Mouse (Mus musculus) neural tube, embryonic 13.5 days (tissue): ENCODE measurements around the gene Rtn4ip1. TPM values are rescaled to one million over a fixed set of nuclear protein-coding genes. Genes with fewer than 3 reads are reported as not detected.
"Not testable (repeated sequence)": the region's sequence is repeated elsewhere in the genome, so short reads cannot be mapped to it uniquely, and the experiment has no call there.

ENCODE experiments used
- ATAC-seq: fragments of 200-750 bp; cut with Nextera tagmentation; 2 replicates; pipeline ENCODE4 v1.8.0; 2017; ENCODE audit warnings: low read depth, mild to moderate bottlenecking, moderate TSS enrichment, moderate library complexity
- H3K27ac ChIP-seq: fragments of 300-500 bp; sonication (generic); replicated peaks from 2 replicates; pipeline ENCODE4 v1.5.1; 2015; ENCODE audit warnings: moderate library complexity, mild to moderate bottlenecking, inconsistent platforms
- H3K27me3 ChIP-seq: fragments of 300-500 bp; sonication (generic); 2 replicates; pipeline ENCODE4 v1.6.1; 2015; ENCODE audit warnings: mild to moderate bottlenecking, inconsistent platforms
- H3K36me3 ChIP-seq: fragments of 300-500 bp; sonication (generic); 2 replicates; pipeline ENCODE4 v1.6.1; 2015; ENCODE audit warnings: mild to moderate bottlenecking, inconsistent platforms
- H3K4me1 ChIP-seq: fragments of 300-500 bp; sonication (generic); replicated peaks from 2 replicates; pipeline ENCODE4 v1.6.1; 2015; ENCODE audit warnings: inconsistent platforms
- H3K4me2 ChIP-seq: fragments of 300-500 bp; sonication (generic); 2 replicates; pipeline ENCODE4 v1.6.1; 2015; ENCODE audit warnings: inconsistent platforms, mild to moderate bottlenecking, moderate library complexity
- H3K4me3 ChIP-seq: fragments of 300-500 bp; sonication (generic); 2 replicates; pipeline ENCODE4 v1.5.1; 2015; ENCODE audit warnings: mild to moderate bottlenecking, inconsistent platforms
- H3K9ac ChIP-seq: fragments of 300-500 bp; sonication (generic); 2 replicates; pipeline ENCODE4 v1.6.1; 2015; ENCODE audit warnings: moderate library complexity, mild to moderate bottlenecking, inconsistent platforms
- H3K9me3 ChIP-seq: fragments of 300-500 bp; sonication (generic); 2 replicates; pipeline ENCODE4 v1.6.1; 2016; ENCODE audit warnings: inconsistent platforms
- WGBS: fragments of 180-500 bp; shearing (Covaris S2); methylation state at CpG from one replicate; pipeline ENCODE4 v1.1.7; 2015; 5-methylcytosine and 5-hydroxymethylcytosine counted together
- polyA plus RNA-seq: library from polyadenylated mRNA; unstranded; fragments of >200 nt; fragmentation: Nextera tagmentation; extraction: Ambion mirVana; gene quantifications from 2 replicates; pipeline ENCODE4 v1.2.1, GENCODE M21; 2015

Rtn4ip1 gene
- polyA plus RNA-seq, 1 experiment from 2014 or later = 15.8 TPM

DNA sequence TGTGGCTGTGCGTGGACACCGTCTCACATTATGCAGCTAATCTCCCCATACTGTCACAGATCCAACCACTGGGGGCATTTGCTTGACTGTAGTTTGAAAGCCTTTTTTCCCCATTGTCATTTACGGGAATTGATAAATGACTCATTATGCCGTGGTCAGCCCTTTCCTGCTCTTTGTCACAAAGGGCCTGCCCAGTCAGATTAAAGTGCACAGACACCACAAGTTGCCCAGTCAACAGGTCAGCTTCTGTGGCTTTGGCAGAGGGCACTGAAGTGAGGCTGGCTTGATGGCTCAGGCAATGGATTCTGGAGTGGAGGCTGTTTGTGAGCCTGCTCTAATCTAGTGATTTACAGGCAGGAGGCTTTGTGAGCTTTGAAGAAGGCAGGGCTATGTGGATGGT, 42.1 kb downstream of the Rtn4ip1 start:
- Histone ChIP-seq H3K27me3 (no peaks in the 10 kb centered on the region), H3K4me1 (peaks cover 10% of the 10 kb centered on the region), H3K36me3 (peaks cover 11% of the 10 kb centered on the region; the same call in 1 of the 2 replicates), H3K9me3 (no peaks in the 10 kb centered on the region), H3K27ac (no peak overlapping the region), H3K9ac (no peak overlapping the region), H3K4me3 (no peak overlapping the region), H3K4me2 (no peak overlapping the region)
- no peak for ATAC-seq
- 50% methylated on average over 4 of the region's 4 CpGs for WGBS

DNA sequence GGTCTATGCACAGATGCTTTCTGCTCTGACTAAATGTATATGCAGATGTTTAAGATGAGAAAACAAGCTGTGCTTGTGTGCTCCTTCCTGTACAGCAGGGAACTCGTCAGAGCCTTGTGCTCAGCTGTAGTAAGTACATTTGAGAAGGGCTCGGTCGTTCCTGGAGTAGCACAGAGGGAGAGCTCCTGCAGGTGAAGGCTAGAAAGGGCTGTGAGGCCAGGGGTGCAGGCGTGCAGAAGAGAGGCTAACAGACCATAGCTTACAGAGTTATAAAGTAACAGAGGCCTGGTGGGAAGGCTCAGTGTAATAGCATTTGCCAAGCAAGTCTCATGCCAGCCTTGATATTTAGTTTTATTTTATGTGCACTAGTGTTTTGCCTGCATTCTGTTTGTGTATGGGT, 43.8 kb downstream of the Rtn4ip1 start:
- H3K27me3 ChIP-seq = no peaks in the 10 kb centered on the region
- no peak overlapping the region for H3K4me3 ChIP-seq

DNA sequence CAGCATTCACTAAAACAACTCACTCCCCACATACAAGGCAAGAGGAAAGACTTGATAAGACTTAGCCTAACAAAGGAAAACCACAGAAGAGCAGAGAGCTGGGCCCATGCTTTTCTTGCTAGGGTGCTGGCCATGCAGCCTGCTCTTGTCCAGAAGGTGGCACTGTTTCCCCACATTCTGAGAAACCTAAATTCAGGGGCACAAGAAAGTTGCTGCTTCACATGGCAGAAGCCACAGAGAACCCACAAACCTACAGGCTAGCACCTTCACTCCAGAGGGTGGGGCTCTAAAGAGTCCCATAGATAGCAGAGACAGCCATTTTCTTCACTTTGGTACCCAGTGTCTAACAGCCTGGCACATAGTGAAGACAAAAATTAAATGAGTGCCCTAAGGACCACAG, 52.3 kb downstream of the Rtn4ip1 start:
- H3K9me3 ChIP-seq = no peaks in the 10 kb centered on the region
- no peaks in the 10 kb centered on the region for H3K27me3 ChIP-seq
- no peak overlapping the region for H3K27ac ChIP-seq
- ATAC-seq = peak; percentile 69
- no peak overlapping the region for H3K9ac ChIP-seq
- no peak overlapping the region for H3K4me3 ChIP-seq
- H3K4me2 ChIP-seq = no peak overlapping the region
- no peaks in the 10 kb centered on the region for H3K36me3 ChIP-seq
- 0 out of 2 replicates have a peak, but pooled peaks cover 4% of the 10 kb centered on the region for H3K4me1 ChIP-seq

More for the DNA sequence above, 43.8 kb downstream of the Rtn4ip1 start:
- 70% methylated on average over 4 of the region's 4 CpGs for WGBS
- Histone ChIP-seq H3K36me3 (peaks cover 7% of the 10 kb centered on the region; the same call in 1 of the 2 replicates), H3K9me3 (no peaks in the 10 kb centered on the region), H3K27ac (no peak overlapping the region), H3K4me1 (peaks cover 10% of the 10 kb centered on the region), H3K9ac (no peak overlapping the region), H3K4me2 (no peak overlapping the region)
- ATAC-seq = no peak

DNA sequence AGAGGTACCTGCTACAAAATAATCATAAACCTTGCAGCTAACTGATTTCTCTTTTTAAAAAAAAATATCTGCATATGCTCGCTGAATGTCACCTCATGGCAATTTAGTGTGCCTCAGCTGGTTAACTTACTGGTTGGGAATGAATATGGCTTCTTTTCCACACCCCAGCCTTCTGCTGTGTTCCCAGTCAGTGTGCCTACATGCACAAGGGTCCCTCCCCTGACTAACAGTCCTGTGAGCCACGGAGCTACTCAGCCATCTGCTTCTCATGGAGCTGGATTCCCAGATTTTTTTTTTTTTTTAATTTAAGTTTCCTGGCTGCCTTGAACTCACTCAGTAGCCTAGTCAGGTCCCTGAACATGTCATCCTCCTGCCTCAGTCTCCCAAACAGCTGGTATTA, 63.3 kb downstream of the Rtn4ip1 start:
- Histone ChIP-seq H3K9ac (no peak overlapping the region), H3K4me1 (no peaks in the 10 kb centered on the region), H3K27me3 (no peaks in the 10 kb centered on the region), H3K27ac (no peak overlapping the region), H3K4me2 (no peak overlapping the region), H3K36me3 (no peaks in the 10 kb centered on the region), H3K9me3 (no peaks in the 10 kb centered on the region), H3K4me3 (no peak overlapping the region)
- no peak for ATAC-seq
- WGBS = 75% methylated on average over 2 of the region's 2 CpGs

DNA sequence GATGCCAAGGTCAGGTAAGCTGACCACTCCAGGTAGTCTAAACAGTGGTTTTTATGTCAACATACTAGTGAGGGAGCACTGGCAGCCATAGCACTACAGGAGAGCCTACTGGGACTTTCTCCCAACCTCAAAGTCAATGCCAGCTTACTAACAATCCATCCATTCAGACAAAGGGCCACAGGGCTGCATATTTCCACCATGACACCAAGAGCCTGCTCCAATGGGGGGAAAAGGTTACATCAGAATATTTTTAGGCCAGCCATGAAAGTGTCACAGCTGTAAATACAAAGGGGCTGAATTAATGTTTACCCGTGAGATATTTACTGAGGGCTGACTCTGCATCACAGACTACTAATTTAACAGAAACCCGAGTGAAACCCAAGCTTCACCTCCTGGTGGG, 71.6 kb downstream of the Rtn4ip1 start:
- Histone ChIP-seq H3K4me2 (no peak overlapping the region), H3K9ac (no peak overlapping the region), H3K9me3 (no peaks in the 10 kb centered on the region), H3K36me3 (no peaks in the 10 kb centered on the region), H3K27me3 (no peaks in the 10 kb centered on the region), H3K27ac (no peak overlapping the region), H3K4me1 (no peaks in the 10 kb centered on the region; the same call in none of the 2 replicates), H3K4me3 (no peak overlapping the region)
- ATAC-seq = no peak
- WGBS = 39% methylated on average over 2 of the region's 2 CpGs

DNA sequence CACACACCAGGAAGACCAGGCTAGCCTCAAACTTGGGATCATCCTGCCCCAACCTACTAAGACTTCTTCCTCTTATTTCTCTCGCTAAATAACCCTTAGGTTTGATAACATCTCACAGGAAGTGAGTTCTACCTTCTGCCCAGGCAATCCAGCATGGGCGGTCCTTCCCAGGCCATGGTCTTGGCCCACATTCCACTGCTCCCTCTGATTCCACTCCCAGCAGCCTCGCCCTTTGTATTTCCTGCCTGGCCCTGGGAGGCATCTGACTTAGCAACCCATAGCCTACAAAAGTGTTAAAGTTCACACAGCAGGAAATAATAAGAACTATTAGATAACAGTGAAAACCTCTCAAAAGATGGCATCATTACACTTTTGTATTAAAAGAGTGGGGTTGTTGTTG, 75.7 kb downstream of the Rtn4ip1 start:
- Histone ChIP-seq H3K4me2 (no peak overlapping the region), H3K27ac (no peak overlapping the region), H3K27me3 (no peaks in the 10 kb centered on the region), H3K9ac (no peak overlapping the region), H3K36me3 (no peaks in the 10 kb centered on the region), H3K4me3 (no peak overlapping the region), H3K4me1 (no peaks in the 10 kb centered on the region; the same call in none of the 2 replicates), H3K9me3 (no peaks in the 10 kb centered on the region)
- no peak for ATAC-seq
- WGBS = 83% methylated on average over 3 of the region's 3 CpGs

DNA sequence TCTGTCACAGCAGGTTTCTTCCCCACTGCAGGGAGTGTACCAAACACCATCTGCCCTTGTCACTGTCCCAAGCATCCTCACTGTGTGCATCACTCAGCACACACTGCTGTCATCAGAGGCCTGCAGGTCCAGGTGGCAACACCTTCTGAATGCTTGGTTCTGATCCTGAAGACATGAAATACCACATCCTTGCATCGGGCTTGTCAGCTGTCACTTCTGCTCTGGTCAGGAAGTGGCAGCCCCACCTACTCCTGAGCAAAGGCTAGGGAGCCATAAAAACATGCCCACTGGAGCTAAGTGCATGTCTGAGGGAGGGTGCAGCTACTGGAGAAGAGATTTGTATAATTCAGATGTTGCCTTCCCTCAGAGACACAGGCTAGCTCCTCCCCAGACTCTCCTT, 78.5 kb downstream of the Rtn4ip1 start:
- Histone ChIP-seq H3K9ac (no peak overlapping the region), H3K9me3 (no peaks in the 10 kb centered on the region), H3K27ac (no peak overlapping the region), H3K27me3 (no peaks in the 10 kb centered on the region), H3K4me3 (no peak overlapping the region), H3K4me1 (no peaks in the 10 kb centered on the region), H3K36me3 (no peaks in the 10 kb centered on the region), H3K4me2 (no peak overlapping the region)
- ATAC-seq = no peak
- 78% methylated on average over 1 of the region's 1 CpGs for WGBS

DNA sequence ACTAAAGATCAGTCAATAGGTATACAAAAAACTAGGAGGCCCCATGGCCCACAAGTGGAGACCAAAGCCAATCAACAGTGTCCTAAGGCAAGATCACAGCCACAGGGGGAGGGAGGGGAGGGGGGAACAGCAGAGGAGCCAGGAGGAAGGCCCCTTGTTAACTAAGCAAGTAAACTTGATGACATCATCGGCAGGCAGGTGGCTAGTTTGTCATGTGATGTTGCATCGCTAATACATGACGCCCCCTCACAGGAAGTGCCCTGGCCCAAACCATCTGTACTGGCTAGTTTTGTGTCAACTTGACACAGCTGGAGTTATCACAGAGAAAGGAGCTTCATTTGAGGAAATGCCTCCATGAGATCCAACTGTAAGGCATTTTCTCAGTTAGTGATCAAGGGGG, 79.1 kb downstream of the Rtn4ip1 start:
- not testable (repeated sequence) for H3K9ac ChIP-seq, H3K36me3 ChIP-seq, ATAC-seq, H3K27me3 ChIP-seq, H3K9me3 ChIP-seq, H3K4me2 ChIP-seq, H3K4me3 ChIP-seq, H3K4me1 ChIP-seq, H3K27ac ChIP-seq
- 94% methylated on average over 3 of the region's 3 CpGs for WGBS

DNA sequence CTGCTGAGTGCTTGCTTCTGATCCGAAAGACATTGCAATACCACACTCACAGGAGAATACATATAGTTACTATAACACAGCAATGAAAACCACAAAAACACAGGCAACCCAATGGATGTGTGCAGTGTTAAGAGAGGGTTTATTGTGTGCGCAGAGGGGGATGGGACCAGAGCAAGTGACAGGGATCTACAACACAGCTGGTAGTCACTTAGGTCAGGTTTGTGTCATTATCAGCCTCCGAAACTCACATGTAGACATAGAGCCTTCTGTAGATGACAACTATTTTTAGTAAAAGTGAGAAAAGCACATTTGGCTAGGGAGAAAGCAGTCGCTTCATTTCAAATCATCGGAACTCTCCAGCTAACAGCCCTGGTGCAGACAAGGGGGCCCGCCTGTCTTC, 80.9 kb downstream of the Rtn4ip1 start:
- no peak overlapping the region for H3K4me2 ChIP-seq
- no peak overlapping the region for H3K27ac ChIP-seq
- H3K4me3 ChIP-seq = no peak overlapping the region
- no peaks in the 10 kb centered on the region for H3K9me3 ChIP-seq
- 89% methylated on average over 6 of the region's 6 CpGs for WGBS
- no peaks in the 10 kb centered on the region for H3K36me3 ChIP-seq
- H3K27me3 ChIP-seq = no peaks in the 10 kb centered on the region
- H3K4me1 ChIP-seq = no peaks in the 10 kb centered on the region
- ATAC-seq = no peak
- H3K9ac ChIP-seq = no peak overlapping the region

DNA sequence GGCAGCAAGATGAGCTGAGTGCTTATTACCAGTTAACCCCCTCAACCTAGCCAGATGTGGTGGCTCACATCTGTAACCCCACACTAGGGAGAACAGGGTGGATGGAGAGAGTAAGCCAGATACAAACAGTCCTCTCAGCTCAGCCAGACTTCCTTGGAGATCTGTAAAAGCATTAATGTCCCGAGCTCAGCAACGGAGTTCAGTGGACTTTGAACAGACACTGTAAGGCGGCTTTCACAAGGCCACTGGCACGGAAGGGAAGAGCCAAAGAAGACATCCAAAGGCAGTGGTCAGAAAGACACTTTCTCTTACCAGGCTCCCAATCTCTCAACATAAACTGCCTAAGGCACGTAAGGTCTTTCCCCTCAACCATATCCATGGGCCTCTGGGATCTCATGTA, 81.6 kb downstream of the Rtn4ip1 start:
- Histone ChIP-seq H3K4me3 (no peak overlapping the region), H3K4me1 (no peaks in the 10 kb centered on the region), H3K9ac (no peak overlapping the region), H3K27ac (no peak overlapping the region), H3K27me3 (no peaks in the 10 kb centered on the region), H3K36me3 (no peaks in the 10 kb centered on the region), H3K4me2 (no peak overlapping the region), H3K9me3 (no peaks in the 10 kb centered on the region)
- ATAC-seq = no peak
- 92% methylated on average over 5 of the region's 5 CpGs for WGBS

DNA sequence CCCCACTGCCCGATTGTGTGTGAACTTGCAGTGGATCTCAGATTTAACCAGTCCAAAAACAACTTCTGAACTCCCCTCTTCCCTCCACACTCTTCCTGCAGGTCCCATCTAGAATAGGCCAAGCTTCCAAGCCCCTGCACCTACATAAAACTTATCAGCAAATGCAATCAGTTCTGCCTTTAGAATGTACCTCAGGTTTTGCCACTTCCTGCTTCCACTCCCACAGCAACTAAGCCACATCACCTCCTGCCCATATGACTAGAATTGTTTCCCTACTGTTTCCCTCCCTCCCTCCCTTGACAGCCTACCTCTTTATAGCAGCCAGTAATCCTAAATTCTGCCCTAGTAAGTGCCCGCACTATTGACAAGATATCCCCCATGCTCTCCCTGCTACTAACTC, 82.3 kb downstream of the Rtn4ip1 start:
- Histone ChIP-seq H3K36me3 (no peaks in the 10 kb centered on the region), H3K4me3 (no peak overlapping the region), H3K27me3 (no peaks in the 10 kb centered on the region), H3K4me2 (no peak overlapping the region), H3K9ac (no peak overlapping the region), H3K9me3 (no peaks in the 10 kb centered on the region), H3K4me1 (no peaks in the 10 kb centered on the region), H3K27ac (no peak overlapping the region)
- 86% methylated on average over 2 of the region's 2 CpGs for WGBS
- no peak for ATAC-seq

DNA sequence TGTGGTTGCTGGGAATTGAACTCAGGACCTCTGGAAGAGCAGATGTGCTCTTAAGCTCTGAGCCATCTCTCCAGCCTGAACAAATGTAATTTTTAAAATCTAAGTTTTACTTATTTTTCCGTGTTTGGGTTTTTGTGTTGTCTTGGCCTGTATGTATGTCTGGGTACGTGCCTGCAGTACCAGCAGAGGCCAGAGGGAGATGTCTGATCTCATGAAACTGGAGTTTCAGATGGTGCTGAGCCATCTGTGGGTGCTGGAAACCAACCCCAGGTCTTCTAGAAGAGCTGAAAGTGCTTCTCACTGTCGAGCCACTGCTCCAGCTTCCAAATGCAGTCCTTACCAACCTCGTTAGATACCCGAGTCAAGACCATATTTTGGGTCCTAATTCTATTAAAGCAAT, 89.7 kb downstream of the Rtn4ip1 start:
- H3K4me2 ChIP-seq = no peak overlapping the region
- no peak for ATAC-seq
- H3K36me3 ChIP-seq = no peaks in the 10 kb centered on the region
- 94% methylated on average over 5 of the region's 5 CpGs for WGBS
- no peaks in the 10 kb centered on the region for H3K27me3 ChIP-seq
- H3K27ac ChIP-seq = no peak overlapping the region
- H3K4me3 ChIP-seq = no peak overlapping the region
- no peaks in the 10 kb centered on the region for H3K9me3 ChIP-seq
- H3K4me1 ChIP-seq = 0 out of 2 replicates have a peak, but pooled peaks cover 4% of the 10 kb centered on the region
- H3K9ac ChIP-seq = no peak overlapping the region

DNA sequence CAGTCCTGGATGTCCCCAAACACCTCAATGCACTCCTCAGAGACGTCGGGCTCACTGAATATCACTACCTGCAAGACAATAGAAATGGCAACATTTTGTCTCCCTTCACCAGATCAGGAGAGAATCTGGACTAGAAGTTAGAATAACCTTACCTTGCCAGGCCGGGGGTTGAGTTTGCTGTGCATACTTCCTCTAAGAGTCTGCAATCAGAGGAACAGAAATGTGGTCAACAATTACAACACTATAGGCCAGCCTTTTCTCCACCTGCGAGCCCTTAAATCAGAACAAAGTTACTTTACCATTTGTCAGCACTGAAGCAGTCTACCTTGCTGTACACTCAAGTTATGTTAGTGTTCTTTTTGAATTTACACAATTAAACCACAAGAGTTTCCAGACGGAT, 90.9 kb downstream of the Rtn4ip1 start:
- H3K4me1 ChIP-seq = 0 out of 2 replicates have a peak, but pooled peaks cover 4% of the 10 kb centered on the region
- H3K36me3 ChIP-seq = no peaks in the 10 kb centered on the region
- ATAC-seq = no peak
- no peak overlapping the region for H3K9ac ChIP-seq
- no peaks in the 10 kb centered on the region for H3K27me3 ChIP-seq
- no peak overlapping the region for H3K27ac ChIP-seq
- H3K9me3 ChIP-seq = no peaks in the 10 kb centered on the region
- WGBS = 86% methylated on average over 5 of the region's 5 CpGs
- H3K4me2 ChIP-seq = no peak overlapping the region
- no peak overlapping the region for H3K4me3 ChIP-seq
